Mouse (Mus musculus) naive thymus-derived CD4-positive, alpha-beta T cell, adult 2 months (primary cell): ENCODE results near the gene Krt19.

Experiments
- DNase-seq: peaks from one replicate; pipeline ENCODE4 v3.0.0-alpha.2; 2011; ENCODE audit warnings: low read depth

The Krt19 gene

DNA sequence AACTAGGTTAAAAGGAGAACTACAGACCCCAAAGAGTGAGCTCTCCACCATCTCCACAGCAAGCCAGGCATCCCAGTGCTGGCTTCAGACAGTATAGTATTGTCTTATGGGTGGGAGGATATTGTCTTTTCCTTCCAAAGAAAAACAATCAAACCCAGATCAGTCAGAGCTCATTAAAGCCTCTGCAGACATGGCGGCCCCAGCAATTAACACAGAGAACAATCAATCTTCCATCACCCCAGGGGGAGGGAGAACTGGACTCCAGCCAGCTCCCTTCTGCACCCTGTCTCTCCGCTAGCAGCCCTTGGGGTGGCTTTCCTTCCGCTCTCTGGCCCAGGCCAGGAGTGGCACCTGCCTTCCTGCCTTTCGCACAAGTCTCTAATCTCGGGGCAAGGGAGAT lies 10.8 kb downstream of the Krt19 start:
- DNase-seq: no peak

DNA sequence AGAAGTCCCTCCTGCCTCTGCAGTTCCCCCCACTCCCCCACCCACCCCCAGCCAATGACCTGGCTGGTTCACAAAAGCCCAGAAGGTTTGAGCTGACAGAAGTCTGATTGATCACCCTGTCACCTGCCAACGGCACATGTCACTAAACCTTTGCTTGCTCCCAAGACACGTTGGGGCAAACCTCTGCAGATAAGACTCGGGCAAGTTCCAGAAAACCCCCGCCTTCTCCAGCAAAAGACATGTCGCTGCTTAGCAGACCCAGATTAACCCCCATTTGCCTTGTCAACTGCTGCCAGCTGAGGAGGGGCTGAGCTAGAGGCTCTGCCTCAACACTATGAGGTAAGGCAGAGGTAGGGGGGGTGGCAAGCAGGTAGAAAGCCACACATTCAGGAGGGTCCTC lies 11.9 kb downstream of the Krt19 start:
- DNase-seq: no peak

DNA sequence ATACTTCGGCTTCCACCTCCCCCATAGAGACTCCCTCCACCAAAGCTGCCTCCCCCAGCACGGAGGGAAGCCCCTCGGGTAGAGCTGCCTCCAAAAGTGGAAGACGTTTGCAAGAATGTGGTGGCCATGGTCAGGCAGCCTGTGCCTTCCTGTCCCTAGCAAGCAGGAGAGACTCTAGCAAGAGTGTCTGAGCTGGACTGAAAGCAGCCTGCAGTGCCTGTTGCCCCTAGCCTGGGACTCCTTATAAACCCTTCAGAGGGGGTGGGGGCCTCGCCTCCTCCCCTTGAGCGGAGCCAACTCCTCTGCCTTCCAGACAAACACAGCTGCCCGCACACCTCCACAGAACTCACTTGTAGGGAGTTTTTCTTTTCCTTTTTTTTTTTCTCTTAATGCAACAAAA lies 12.7 kb downstream of the Krt19 start, which contains the start of gene Krt15:
Gene Krt15, minus strand, starts transcription at position 198 of the 400 bp plus-strand sequence.
- DNase-seq: no peak

DNA sequence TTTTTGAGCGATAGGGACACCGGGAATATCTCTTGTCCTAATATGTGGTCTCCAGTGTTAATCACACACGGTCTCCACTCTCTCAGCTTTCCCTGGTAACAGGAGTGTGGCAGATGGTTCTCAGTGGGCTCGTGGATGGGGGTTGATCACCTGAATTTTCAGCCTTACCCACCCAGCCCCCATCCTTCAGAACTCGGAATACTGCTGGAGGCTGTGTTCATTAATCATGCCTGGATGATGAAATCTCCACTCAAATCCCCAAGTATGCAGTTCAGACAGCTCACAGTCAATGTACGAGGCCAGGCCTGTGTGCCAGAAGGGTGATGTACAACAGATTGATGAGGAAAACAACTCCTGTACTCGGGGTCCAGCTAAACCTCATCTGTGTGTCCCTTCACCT lies 23.6 kb downstream of the Krt19 start:
- no peak for DNase-seq

DNA sequence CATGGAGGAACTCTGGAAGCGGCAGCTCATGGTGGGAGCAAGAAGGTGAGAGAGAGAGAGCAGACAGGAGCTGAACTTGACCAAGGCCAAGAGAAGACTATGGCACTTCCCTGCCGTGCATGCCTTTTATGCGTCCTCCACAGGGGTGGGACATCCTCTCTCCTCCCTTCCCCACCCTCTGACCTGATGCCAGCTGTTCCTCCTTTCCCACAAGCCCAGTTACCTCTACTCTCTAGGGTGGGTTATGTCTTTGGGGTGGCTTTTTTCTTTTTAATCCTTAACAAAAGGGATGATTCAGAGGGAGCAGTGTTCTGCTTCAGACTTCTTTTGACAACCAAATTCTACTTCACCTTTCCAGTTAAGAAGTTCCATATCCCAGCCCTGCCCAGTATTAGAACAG lies 27.0 kb downstream of the Krt19 start, which contains the start of gene Krt13:
Gene Krt13, minus strand, starts transcription at position 101 of the 400 bp plus-strand sequence.
- no peak for DNase-seq

DNA sequence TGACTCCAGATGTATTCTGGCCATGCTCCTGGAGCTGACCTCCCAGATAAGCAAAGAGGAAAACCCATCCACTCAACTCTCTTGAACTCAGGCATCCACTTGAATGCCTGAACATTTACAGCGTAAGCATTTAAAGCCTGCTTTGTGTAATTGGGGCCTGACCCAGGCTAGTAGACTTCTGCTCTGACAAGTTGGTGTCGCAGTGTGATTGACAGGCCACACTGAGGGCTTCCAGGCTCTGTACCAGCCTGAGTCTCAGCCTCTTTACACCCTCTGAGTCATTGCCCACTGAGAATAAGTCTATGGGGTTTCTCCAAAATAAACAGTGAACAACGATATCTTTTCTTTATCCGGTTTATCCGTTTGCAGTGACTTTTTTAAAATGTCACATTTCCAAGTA lies 28.1 kb downstream of the Krt19 start:
- no peak for DNase-seq

DNA sequence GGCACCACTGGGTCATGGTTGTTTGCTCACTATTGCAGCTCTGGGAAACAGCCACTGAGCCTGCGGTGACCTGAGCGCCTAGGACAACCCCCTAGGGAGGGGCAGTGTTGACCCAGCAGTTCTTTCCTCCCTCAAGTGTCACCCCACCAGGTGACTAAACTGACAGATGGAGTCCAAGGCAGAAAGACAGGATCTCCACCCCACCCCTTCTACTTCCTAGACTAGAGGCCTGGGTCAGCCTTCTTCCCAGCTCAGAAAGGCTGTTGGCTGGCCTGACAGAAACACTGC lies 34.8 kb downstream of the Krt19 start:
- no peak for DNase-seq

DNA sequence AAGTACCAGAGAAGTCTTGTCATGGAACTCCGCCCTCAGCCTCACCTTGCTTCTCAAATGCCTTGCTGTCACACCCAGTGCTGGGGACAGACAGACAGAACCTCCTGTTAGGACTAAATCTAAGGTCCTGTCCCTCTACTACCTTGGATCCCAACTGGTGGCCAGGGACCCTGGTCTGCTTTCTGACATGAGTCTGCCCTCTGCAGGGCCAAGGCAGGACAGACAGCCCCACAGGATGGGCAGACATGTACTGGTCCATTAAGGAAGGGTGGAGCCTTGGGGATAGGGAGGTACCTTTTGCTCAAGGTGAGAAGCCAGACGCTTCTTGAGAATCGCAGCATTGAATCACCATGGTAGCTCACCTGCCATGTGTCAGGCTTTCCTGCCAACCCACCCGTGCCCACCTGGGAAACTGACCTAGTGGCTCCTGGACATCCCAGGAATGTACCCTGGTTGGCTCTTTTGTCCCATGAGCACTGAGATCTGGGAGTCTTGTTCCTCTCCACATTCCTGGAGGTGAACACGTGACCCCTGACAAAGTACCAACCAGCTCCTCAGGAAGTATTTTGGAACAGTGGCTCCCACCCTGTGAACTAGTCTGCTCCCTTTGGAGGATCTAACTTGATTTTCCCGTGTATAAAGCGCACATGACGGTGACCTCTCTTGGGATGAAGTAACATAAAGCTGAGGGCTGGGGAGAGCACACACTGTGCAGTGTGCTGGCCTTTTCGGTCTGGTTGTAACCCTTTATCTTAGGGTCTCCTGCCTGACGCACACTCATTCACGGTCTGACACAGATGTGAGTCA lies 35.3 kb downstream of the Krt19 start:
- DNase-seq: no peak

DNA sequence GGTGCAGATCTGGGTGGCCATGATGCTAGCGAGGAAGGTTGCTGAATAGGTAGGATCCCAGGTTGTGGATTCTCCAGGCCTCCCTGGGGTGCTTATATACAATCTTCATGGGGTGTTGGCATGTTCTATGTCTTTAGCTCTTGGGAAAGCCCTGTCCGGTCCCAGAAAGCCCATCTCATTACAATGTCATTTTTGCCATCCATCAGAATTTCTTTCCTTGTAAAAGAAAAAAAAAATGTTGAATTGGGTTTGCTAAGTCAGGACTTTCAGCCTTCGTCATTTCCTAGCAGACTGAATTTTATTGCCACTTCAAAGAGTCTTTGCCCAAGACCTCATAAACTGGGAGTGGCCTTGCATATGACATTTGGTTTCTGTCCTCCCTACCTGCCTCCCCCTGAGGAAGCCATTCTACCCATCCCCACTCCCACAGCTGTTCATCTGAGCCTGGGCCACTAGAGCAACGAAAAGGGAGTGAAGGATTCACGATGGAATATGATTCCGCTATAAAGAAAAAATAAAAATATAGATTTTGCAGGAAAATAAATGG lies 42.8 kb downstream of the Krt19 start, which contains the start of gene Krt36:
Gene Krt36, minus strand, starts transcription at position 51 of the 547 bp plus-strand sequence.
- no peak for DNase-seq

DNA sequence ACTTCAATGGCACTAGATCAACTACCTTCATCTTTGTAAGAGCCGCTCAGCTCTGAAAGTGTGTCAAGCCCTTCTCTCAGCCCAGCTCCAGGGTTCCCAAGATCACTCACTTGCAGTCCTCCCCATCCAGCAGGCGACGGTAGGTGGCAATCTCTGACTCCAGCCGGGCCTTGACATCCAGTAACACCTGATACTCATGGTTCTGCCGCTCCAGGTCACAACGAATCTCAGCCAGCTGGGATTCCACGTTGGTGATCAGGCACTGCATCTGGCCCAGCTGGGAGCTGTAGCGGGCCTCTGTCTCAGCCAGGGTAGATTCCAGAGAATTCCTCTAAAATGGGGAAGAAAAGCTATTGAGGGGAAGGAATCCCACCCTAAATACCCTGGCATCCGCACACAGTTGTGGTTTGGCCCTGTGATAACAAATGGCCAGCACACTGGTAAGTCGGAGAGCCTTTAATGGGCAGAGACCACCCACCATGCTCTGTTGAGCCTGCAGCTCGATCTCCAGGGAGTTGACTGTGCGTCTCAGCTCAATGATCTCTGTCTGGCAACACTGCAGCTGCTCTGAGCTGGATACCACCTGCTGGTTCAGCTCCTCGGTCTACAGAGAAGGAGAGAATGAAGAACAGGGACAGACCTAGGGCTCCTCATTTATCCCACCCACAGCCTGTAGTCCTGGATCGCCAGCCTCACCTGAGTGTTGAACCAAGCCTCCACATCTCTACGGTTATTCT lies 45.6 kb downstream of the Krt19 start:
- DNase-seq: no peak

DNA sequence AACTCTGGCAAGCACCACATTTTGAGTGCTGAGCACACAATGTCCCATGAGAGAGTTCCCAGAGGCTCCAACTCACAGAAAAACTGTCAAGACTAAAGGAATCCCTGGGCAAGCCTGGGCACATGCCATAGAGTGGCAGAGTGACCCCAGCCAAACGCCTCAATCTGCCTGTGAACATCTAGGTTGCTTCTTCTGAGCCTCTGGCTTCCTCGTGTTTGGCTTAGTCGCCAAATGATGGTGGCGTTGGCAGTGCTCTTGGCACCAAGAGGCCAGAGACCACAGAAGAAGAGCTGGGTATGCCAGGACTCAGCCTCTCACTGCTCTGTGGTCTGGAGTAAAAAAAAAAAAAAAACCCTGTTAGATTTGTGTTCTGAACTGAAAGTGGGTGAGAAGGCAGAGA lies 48.1 kb downstream of the Krt19 start:
- no peak for DNase-seq

DNA sequence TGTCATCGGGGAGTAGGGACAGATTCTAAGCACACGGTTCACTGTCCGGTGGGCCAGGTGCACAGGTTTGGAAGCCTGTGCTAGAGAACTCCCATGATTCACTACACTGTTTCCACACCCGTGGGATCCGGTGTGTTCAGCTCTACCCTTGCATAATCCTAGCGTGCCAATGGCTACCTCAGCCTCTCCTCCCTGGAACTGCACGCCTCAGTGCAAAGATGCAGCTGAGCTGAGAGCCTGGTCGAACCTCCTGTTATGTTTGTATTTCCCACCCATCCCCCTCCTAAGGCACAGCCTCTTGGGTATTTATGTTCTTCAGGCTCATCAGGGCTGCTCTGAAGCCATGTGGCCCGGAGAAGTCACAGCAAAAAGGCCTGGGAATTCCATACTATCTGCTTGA lies 50.6 kb downstream of the Krt19 start:
- no peak for DNase-seq

DNA sequence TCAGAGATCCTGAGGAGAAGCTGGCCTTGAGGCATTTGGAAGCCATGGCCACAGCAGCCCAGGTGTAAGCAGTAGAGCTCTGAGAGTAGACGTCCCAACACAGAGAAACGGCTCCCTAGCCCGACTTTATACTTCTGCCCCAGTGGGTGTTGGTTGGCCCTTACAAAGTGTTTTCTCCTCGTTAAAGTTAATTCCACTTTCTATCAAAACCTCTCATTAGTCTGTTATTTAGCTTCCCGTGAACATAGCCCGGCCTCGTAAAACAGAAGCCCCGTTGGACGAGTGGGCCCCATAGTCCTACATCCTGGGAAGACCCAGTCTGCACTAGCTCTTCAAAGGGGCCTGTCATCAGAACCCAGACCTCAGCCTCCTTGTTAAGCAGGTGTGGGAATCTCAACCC lies 52.3 kb downstream of the Krt19 start, which contains the start of gene Krt35:
Gene Krt35, minus strand, starts transcription at position 101 of the 400 bp plus-strand sequence.
- DNase-seq: no peak
